Mouse (Mus musculus): ENCODE data around the gene Gipc2. TPM values are rescaled to one million over a fixed set of nuclear protein-coding genes. Genes with fewer than 3 reads are reported as not detected.

The Gipc2 gene
- polyA plus RNA-seq, 1 experiment from 2014 or later: 17.8 TPM

DNA sequence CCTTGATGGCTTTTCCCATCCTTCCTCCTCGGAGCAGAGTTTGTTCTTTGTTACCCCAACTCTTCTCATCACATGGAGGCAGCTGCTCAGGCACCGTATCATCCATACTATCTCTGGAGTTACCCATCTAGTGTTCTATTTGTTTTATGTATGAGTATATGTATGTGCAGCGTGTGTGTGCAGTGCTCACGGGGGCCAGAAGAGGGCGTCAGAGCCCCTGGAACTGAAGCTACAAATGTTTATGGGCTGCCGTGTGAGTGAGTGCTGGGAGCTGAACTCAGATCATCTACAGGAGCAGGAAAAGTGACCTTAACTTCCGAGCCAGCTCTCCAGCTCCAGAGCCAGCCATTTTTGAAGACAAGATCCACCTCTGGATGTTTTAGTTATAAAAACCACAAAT is 64.6 kb downstream of the Gipc2 start:
- Histone ChIP-seq H3K4me2 (ENCODE audit: low read depth, low read length) (no peak overlapping the region), H3K27ac (ENCODE audit: low read length) (no peak overlapping the region), H3K9me3 (replicated peaks; ENCODE audit: control insufficient read depth, low read length) (0 out of 2 replicates have a peak, but pooled peaks cover 2% of the 10 kb centered on the region), H3K4me3 (ENCODE audit: low read depth, low read length) (no peak overlapping the region), H3K36me3 (ENCODE audit: control insufficient read depth, insufficient read depth) (no peaks in the 10 kb centered on the region; the same call in 1 of the 2 replicates), H3K9ac (ENCODE audit: low read depth, low read length) (no peak overlapping the region), H3K27me3 (ENCODE audit: control insufficient read depth, insufficient read depth, low read depth, low read length) (peaks cover 15% of the 10 kb centered on the region), H3K4me1 (ENCODE audit: control insufficient read depth, low read depth, low read length) (peaks cover 4% of the 10 kb centered on the region; the same call in 1 of the 2 replicates)
- no peak for ATAC-seq (ENCODE audit: low read depth)
- WGBS (ENCODE audit: insufficient replicate concordance): 75% methylated on average over 7 of the region's 7 CpGs

DNA sequence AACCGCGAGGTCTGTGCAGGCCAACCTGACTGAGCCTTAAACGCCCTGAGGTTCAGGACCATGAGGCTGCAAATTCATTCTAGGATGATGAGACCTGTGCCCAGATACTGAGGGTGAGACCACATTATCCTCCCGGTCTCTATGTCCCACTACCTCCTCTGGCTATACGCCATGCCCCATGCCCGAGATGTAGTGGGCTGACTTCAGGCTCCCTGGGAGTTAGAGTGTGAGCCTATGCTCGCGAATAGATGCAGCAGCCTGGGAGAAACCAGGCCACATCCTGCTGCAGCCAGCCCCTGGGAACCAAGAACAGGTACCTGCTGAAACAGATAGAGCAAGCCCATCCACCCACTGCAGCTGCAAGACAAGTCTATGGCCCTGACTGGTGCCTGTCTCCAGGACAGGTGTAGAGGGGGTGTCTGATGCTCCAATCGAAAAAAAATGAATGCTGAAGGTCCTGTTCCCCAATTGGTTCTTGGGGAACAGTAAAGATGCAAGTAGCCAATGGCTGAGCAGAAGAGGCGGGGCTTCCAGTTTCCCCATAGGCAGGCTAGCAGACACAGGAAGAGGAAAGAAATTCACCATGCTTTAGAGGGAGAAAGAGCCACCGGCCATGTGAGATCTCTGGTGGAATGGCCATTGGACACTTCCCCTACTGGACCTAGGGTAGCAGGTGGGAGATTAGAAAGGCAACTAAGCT is 65.8 kb downstream of the Gipc2 start:
- no peak overlapping the region for H3K4me2 ChIP-seq (ENCODE audit: low read depth, low read length)
- H3K36me3 ChIP-seq (ENCODE audit: control insufficient read depth, insufficient read depth): no peaks in the 10 kb centered on the region; the same call in 1 of the 2 replicates
- H3K27ac ChIP-seq (ENCODE audit: low read length): no peak overlapping the region
- no peak for ATAC-seq (ENCODE audit: low read depth)
- H3K27me3 ChIP-seq (ENCODE audit: control insufficient read depth, insufficient read depth, low read depth, low read length): peaks cover 3% of the 10 kb centered on the region
- no peak overlapping the region for H3K9ac ChIP-seq (ENCODE audit: low read depth, low read length)
- H3K4me3 ChIP-seq (ENCODE audit: low read depth, low read length): no peak overlapping the region
- no peaks in the 10 kb centered on the region for H3K4me1 ChIP-seq (ENCODE audit: control insufficient read depth, low read depth, low read length)
- 54% methylated on average over 11 of the region's 11 CpGs for WGBS (ENCODE audit: insufficient replicate concordance)
- 0 out of 2 replicates have a peak, but pooled peaks cover 2% of the 10 kb centered on the region for H3K9me3 ChIP-seq (replicated peaks; ENCODE audit: control insufficient read depth, low read length)

DNA sequence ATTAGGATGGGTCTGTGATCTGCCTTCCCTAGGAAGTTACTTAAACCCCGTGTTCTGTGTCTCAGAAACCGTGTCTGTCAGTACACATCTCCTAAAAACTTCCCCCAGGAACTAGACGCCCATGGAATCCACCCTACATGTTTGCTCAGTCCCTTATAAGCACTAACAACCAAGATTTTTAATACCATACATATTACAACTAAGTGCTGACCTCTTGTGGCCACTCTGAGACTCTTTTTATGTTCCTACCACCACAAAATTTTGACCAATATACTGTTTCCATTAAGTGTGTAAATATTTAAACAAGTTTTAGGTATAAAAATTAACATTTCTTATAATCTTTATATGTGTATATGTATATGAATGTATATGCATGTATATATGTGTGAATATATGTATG is 71.0 kb downstream of the Gipc2 start:
- no peak for ATAC-seq (ENCODE audit: low read depth)
- 7% methylated on average over 3 of the region's 3 CpGs for WGBS (ENCODE audit: insufficient replicate concordance)
- no peaks in the 10 kb centered on the region for H3K36me3 ChIP-seq (ENCODE audit: control insufficient read depth, insufficient read depth)

DNA sequence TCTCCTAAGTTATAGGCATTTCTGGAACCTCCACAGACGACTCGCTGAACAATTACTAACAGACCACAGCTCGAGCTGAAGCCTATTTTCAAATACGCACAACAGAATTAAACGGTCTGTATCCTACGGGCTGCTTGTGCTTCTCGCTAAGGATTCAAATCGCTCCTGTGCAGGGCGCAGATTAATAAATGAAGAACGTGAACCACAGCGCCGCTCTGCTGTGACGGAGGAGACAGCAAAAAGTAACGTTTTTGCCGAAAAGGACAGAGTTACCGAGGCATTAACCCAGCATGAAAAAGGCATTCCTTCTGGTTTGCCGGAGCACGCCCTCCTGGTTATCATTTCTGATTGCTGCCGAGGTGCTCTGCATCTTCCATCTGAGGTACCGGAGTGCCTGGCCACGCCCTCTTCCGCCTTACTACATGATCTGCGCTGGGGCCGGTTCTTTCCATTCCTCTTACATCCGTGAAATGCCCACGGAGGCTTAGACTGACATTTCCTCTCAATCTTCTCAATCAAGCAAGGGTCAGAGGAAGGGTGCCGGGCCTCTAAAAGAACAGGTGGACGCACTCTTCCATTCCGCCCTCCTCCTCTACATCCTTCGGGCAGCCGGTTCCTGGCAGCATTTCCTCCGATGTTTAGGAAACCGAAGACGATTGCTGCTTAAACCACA is 73.5 kb downstream of the Gipc2 start:
- ATAC-seq (ENCODE audit: low read depth): no peak
- peak overlapping the region; percentile 15; the same call in 1 of the 2 replicates for H3K4me2 ChIP-seq (ENCODE audit: low read depth, low read length)
- H3K9me3 ChIP-seq (replicated peaks; ENCODE audit: control insufficient read depth, low read length): no peaks in the 10 kb centered on the region
- no peaks in the 10 kb centered on the region for H3K4me1 ChIP-seq (ENCODE audit: control insufficient read depth, low read depth, low read length)
- no peak overlapping the region for H3K4me3 ChIP-seq (ENCODE audit: low read depth, low read length)
- H3K9ac ChIP-seq (ENCODE audit: low read depth, low read length): no peak overlapping the region
- 46% methylated on average over 34 of the region's 34 CpGs for WGBS (ENCODE audit: insufficient replicate concordance)
- H3K27ac ChIP-seq (ENCODE audit: low read length): no peak overlapping the region
- no peaks in the 10 kb centered on the region for H3K36me3 ChIP-seq (ENCODE audit: control insufficient read depth, insufficient read depth)
- no peaks in the 10 kb centered on the region; the same call in 1 of the 2 replicates for H3K27me3 ChIP-seq (ENCODE audit: control insufficient read depth, insufficient read depth, low read depth, low read length)

More for the DNA sequence above, 71.0 kb downstream of the Gipc2 start:
- Histone ChIP-seq H3K9ac (ENCODE audit: low read depth, low read length) (no peak overlapping the region), H3K4me3 (ENCODE audit: low read depth, low read length) (no peak overlapping the region), H3K4me2 (ENCODE audit: low read depth, low read length) (no peak overlapping the region), H3K9me3 (replicated peaks; ENCODE audit: control insufficient read depth, low read length) (no peaks in the 10 kb centered on the region), H3K4me1 (ENCODE audit: control insufficient read depth, low read depth, low read length) (no peaks in the 10 kb centered on the region), H3K27me3 (ENCODE audit: control insufficient read depth, insufficient read depth, low read depth, low read length) (no peaks in the 10 kb centered on the region; the same call in 1 of the 2 replicates), H3K27ac (ENCODE audit: low read length) (no peak overlapping the region)

DNA sequence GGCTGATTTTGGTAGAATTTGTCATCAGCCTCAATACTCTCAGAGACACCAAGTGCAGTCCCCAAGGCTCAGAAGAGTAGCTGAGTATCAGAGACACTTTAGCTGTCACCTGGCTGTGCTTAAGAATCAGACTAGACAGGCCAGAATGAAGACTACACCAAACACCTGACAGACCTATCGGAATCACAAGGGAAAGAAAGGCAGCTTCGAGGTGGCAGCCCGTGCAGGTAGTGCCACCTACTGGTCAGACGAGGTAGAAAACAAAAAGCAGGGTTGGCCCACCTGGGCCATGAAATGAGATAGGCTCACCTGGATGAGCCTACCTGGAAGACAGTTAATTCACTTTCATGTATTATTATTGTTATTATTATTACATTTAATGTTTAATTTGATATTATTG is 76.9 kb downstream of the Gipc2 start:
- no peak for ATAC-seq (ENCODE audit: low read depth)
- WGBS (ENCODE audit: insufficient replicate concordance): 9% methylated on average over 4 of the region's 4 CpGs

DNA sequence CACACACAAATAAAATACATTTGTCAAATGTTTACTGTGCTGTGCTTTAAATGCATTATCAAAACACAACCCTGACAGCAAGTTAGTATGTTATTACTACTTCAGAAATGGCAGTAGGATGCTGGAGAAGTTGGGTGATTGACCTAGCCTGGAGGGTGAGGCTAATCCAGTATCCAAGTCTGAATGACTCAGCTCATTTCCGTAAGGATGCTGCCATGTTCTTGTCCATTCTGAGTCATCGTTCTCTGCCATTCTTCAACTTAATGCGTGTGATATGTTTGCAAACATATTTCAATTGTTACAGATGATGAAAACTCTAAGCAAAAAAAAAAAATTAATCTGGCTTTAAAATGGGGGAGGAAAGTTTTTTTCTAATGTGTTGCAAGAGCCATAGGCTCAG is 84.6 kb downstream of the Gipc2 start:
- ATAC-seq (ENCODE audit: low read depth): no peak
- H3K27ac ChIP-seq (ENCODE audit: low read length): no peak overlapping the region
- no peak overlapping the region for H3K4me2 ChIP-seq (ENCODE audit: low read depth, low read length)
- no peaks in the 10 kb centered on the region for H3K9me3 ChIP-seq (replicated peaks; ENCODE audit: control insufficient read depth, low read length)
- no peaks in the 10 kb centered on the region for H3K4me1 ChIP-seq (ENCODE audit: control insufficient read depth, low read depth, low read length)
- 80% methylated on average over 3 of the region's 3 CpGs for WGBS (ENCODE audit: insufficient replicate concordance)
- H3K9ac ChIP-seq (ENCODE audit: low read depth, low read length): no peak overlapping the region
- H3K27me3 ChIP-seq (ENCODE audit: control insufficient read depth, insufficient read depth, low read depth, low read length): no peaks in the 10 kb centered on the region
- H3K36me3 ChIP-seq (ENCODE audit: control insufficient read depth, insufficient read depth): no peaks in the 10 kb centered on the region
- H3K4me3 ChIP-seq (ENCODE audit: low read depth, low read length): no peak overlapping the region

More for the DNA sequence above, 76.9 kb downstream of the Gipc2 start:
- Histone ChIP-seq H3K27ac (ENCODE audit: low read length) (no peak overlapping the region), H3K4me2 (ENCODE audit: low read depth, low read length) (no peak overlapping the region), H3K27me3 (ENCODE audit: control insufficient read depth, insufficient read depth, low read depth, low read length) (no peaks in the 10 kb centered on the region; the same call in 1 of the 2 replicates), H3K9ac (ENCODE audit: low read depth, low read length) (no peak overlapping the region), H3K4me1 (ENCODE audit: control insufficient read depth, low read depth, low read length) (no peaks in the 10 kb centered on the region), H3K9me3 (replicated peaks; ENCODE audit: control insufficient read depth, low read length) (no peaks in the 10 kb centered on the region), H3K36me3 (ENCODE audit: control insufficient read depth, insufficient read depth) (no peaks in the 10 kb centered on the region), H3K4me3 (ENCODE audit: low read depth, low read length) (no peak overlapping the region)

DNA sequence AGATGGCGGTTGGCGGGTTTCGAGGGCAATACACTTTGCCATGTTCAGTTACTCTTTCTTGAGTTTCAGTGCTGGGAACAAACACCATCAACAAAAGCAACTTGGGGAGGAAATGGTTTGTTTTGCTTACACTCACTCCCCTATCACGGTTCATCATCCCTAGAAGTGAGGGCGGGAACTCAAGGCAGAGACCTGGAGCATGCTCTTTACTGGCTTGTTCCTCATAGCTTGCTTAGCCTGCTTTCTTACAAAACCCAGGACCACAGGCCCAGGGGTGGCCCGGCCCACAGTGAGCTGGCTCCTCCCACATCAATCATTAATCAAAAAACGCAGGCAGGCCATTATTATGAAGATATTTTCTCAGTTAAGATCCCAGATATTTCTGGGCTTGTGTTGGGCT is 89.9 kb downstream of the Gipc2 start:
- 55% methylated on average over 7 of the region's 7 CpGs for WGBS (ENCODE audit: insufficient replicate concordance)
- no peak for ATAC-seq (ENCODE audit: low read depth)
- no peak overlapping the region for H3K27ac ChIP-seq (ENCODE audit: low read length)

DNA sequence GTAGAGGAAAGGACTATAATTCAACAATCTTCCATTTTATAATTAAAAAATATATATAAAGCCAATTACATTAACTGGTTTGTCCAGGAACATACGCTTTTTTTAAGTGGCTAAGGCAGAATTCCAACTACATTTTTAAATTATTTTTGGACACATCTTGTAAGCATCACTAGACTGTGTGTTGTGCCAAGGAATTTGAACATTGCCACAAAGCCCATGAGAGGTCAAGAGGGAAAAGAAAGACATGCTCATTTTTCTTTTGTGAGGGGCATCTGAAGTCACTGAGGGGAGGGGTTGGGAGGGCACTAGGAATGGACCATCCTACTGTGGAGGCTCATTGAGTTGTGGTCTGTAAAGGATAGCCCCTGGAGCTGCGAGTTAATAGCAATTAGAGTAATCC is 97.0 kb downstream of the Gipc2 start:
- 48% methylated on average over 2 of the region's 2 CpGs for WGBS (ENCODE audit: insufficient replicate concordance)
- no peaks in the 10 kb centered on the region for H3K9me3 ChIP-seq (replicated peaks; ENCODE audit: control insufficient read depth, low read length)

More for the DNA sequence above, 89.9 kb downstream of the Gipc2 start:
- Histone ChIP-seq H3K36me3 (ENCODE audit: control insufficient read depth, insufficient read depth) (no peaks in the 10 kb centered on the region), H3K9me3 (replicated peaks; ENCODE audit: control insufficient read depth, low read length) (no peaks in the 10 kb centered on the region), H3K9ac (ENCODE audit: low read depth, low read length) (no peak overlapping the region), H3K4me3 (ENCODE audit: low read depth, low read length) (no peak overlapping the region), H3K4me1 (ENCODE audit: control insufficient read depth, low read depth, low read length) (no peaks in the 10 kb centered on the region), H3K4me2 (ENCODE audit: low read depth, low read length) (no peak overlapping the region), H3K27me3 (ENCODE audit: control insufficient read depth, insufficient read depth, low read depth, low read length) (no peaks in the 10 kb centered on the region)

DNA sequence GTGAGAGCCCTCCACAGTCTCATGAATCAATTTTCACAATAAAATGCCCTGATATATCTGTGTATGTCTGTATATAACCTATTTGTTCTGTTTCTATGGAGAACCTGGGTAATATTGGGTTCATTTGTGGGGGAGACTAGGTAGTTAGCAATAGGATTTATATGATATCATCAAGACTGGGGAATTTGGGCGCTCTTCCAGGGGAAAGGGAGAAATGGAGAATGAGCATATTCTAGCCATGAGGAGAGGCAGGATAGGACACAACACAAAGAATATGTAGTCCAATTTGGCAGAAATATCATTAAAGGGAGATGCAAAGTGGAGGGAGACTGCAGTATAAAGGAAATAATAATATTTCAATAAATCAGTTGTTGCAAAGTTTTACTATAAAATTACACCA is 97.7 kb downstream of the Gipc2 start:
- no peaks in the 10 kb centered on the region for H3K27me3 ChIP-seq (ENCODE audit: control insufficient read depth, insufficient read depth, low read depth, low read length)
- H3K27ac ChIP-seq (ENCODE audit: low read length): no peak overlapping the region
- H3K9ac ChIP-seq (ENCODE audit: low read depth, low read length): no peak overlapping the region
- H3K9me3 ChIP-seq (replicated peaks; ENCODE audit: control insufficient read depth, low read length): no peaks in the 10 kb centered on the region
- no peaks in the 10 kb centered on the region for H3K36me3 ChIP-seq (ENCODE audit: control insufficient read depth, insufficient read depth)
- H3K4me1 ChIP-seq (ENCODE audit: control insufficient read depth, low read depth, low read length): no peaks in the 10 kb centered on the region
- no peak for ATAC-seq (ENCODE audit: low read depth)
- 58% methylated on average over 1 of the region's 1 CpGs for WGBS (ENCODE audit: insufficient replicate concordance)
- H3K4me3 ChIP-seq (ENCODE audit: low read depth, low read length): no peak overlapping the region
- no peak overlapping the region for H3K4me2 ChIP-seq (ENCODE audit: low read depth, low read length)

More for the DNA sequence above, 97.0 kb downstream of the Gipc2 start:
- Histone ChIP-seq H3K27ac (ENCODE audit: low read length) (no peak overlapping the region), H3K27me3 (ENCODE audit: control insufficient read depth, insufficient read depth, low read depth, low read length) (no peaks in the 10 kb centered on the region), H3K36me3 (ENCODE audit: control insufficient read depth, insufficient read depth) (no peaks in the 10 kb centered on the region), H3K9ac (ENCODE audit: low read depth, low read length) (no peak overlapping the region), H3K4me3 (ENCODE audit: low read depth, low read length) (no peak overlapping the region), H3K4me1 (ENCODE audit: control insufficient read depth, low read depth, low read length) (no peaks in the 10 kb centered on the region), H3K4me2 (ENCODE audit: low read depth, low read length) (no peak overlapping the region)
- ATAC-seq (ENCODE audit: low read depth): no peak

All from liver, embryonic 16.5 days (tissue).